Mouse (Mus musculus) forebrain, embryonic 13.5 days (tissue): ENCODE measurements at regions not wholly inside any gene's neighbourhood (a gene's known extent, or its start where the extent isn't known, plus 50 kb on each side); places are given as distances from the start of the nearest gene placed in this dataset.

Experiments
- ATAC-seq: fragments of 200-750 bp; cut with Nextera tagmentation; 2 replicates; pipeline ENCODE4 v1.8.0; 2017
- H3K27ac ChIP-seq: fragments of 300-500 bp; sonication (generic); 2 replicates; pipeline ENCODE4 v1.5.1; 2015; ENCODE audit warnings: inconsistent platforms, mild to moderate bottlenecking, moderate library complexity
- H3K27me3 ChIP-seq: fragments of 300-500 bp; sonication (generic); 2 replicates; pipeline ENCODE4 v1.6.1; 2015; ENCODE audit warnings: mild to moderate bottlenecking, inconsistent platforms
- H3K36me3 ChIP-seq: fragments of 300-500 bp; sonication (generic); 2 replicates; pipeline ENCODE4 v1.6.1; 2015; ENCODE audit warnings: mild to moderate bottlenecking, inconsistent platforms; ENCODE audit not compliant: poor library complexity, severe bottlenecking
- H3K4me1 ChIP-seq: fragments of 300-500 bp; sonication (generic); 2 replicates; pipeline ENCODE4 v1.6.1; 2015; ENCODE audit warnings: inconsistent platforms
- H3K4me2 ChIP-seq: fragments of 300-500 bp; sonication (generic); 2 replicates; pipeline ENCODE4 v1.6.1; 2015; ENCODE audit warnings: inconsistent platforms, mild to moderate bottlenecking, moderate library complexity
- H3K4me3 ChIP-seq: fragments of 300-500 bp; sonication (generic); 2 replicates; pipeline ENCODE4 v1.5.1; 2015; ENCODE audit warnings: mild to moderate bottlenecking, inconsistent platforms
- H3K9ac ChIP-seq: fragments of 300-500 bp; sonication (generic); 2 replicates; pipeline ENCODE4 v1.6.1; 2015; ENCODE audit warnings: mild to moderate bottlenecking, inconsistent platforms
- H3K9me3 ChIP-seq: fragments of 300-500 bp; sonication (generic); replicated peaks from 2 replicates; pipeline ENCODE4 v1.6.1; 2016; ENCODE audit warnings: inconsistent platforms
- WGBS: fragments of 180-500 bp; shearing (Covaris S2); methylation state at CpG from one replicate; pipeline ENCODE4 v1.1.7; 2015; 5-methylcytosine and 5-hydroxymethylcytosine counted together

DNA sequence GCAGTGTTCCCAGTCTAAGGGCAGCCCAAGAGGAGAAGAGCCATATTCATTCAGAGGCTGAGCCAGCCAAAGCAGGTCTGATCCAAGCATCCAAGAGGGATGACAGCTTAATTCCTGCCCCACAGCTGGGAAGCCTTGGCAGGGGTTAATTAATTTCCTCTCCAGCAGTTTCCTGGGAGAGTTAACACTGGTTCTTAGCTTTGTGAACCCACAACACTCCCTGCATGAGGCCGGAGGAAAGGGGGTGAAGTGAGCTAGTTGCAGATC lies 394.9 kb downstream of the Mllt3 start:
- Histone ChIP-seq H3K4me2 (no peak overlapping the region), H3K9ac (no peak overlapping the region), H3K9me3 (no peaks in the 10 kb centered on the region), H3K27me3 (no peaks in the 10 kb centered on the region), H3K4me3 (no peak overlapping the region), H3K4me1 (peaks cover 18% of the 10 kb centered on the region), H3K27ac (no peak overlapping the region), H3K36me3 (no peaks in the 10 kb centered on the region)
- WGBS: 0% methylated on average over 1 of the region's 1 CpGs
- ATAC-seq: peak; percentile 33; the same call in 1 of the 2 replicates

- no peak overlapping the region for H3K4me2 ChIP-seq
- no peaks in the 10 kb centered on the region for H3K27me3 ChIP-seq
- WGBS: 6% methylated on average over 3 of the region's 3 CpGs
- H3K9ac ChIP-seq: no peak overlapping the region
- no peaks in the 10 kb centered on the region for H3K36me3 ChIP-seq
- H3K4me1 ChIP-seq: peaks cover 18% of the 10 kb centered on the region
- H3K9me3 ChIP-seq: no peaks in the 10 kb centered on the region
- H3K27ac ChIP-seq: no peak overlapping the region
- peak; percentile 21; the same call in 1 of the 2 replicates for ATAC-seq
- no peak overlapping the region for H3K4me3 ChIP-seq
Observed at GRCm38 (mm10) chr4:87637629-87638379, 395.4 kb downstream of the Mllt3 start.

DNA sequence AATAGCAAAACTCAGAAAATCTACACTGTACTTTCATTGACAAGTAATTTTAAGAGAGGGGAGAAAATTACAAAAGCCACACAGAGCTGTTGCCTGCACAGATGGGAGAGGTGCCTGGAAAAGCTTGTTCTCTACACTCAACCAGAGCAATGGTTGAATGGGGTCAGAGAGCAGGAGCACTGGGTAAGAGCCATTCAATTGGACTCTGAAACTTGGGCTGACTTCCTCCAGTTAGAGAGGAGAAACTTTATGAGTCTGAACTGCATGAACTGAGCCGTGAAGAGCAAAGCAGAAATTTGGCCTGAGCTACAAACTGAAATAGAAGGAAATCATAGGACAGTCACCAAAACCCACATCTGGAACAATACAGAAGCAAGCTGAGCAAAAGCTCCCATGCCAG lies 380.8 kb upstream of the Slc24a2 start:
- H3K27me3 ChIP-seq: no peaks in the 10 kb centered on the region
- H3K4me3 ChIP-seq: no peak overlapping the region
- H3K4me2 ChIP-seq: no peak overlapping the region
- ATAC-seq: no peak
- H3K36me3 ChIP-seq: no peaks in the 10 kb centered on the region
- 90% methylated on average over 1 of the region's 1 CpGs for WGBS
- no peak overlapping the region for H3K9ac ChIP-seq
- H3K9me3 ChIP-seq: 0 out of 2 replicates have a peak, but pooled peaks cover 3% of the 10 kb centered on the region
- no peak overlapping the region for H3K27ac ChIP-seq
- H3K4me1 ChIP-seq: no peaks in the 10 kb centered on the region

DNA sequence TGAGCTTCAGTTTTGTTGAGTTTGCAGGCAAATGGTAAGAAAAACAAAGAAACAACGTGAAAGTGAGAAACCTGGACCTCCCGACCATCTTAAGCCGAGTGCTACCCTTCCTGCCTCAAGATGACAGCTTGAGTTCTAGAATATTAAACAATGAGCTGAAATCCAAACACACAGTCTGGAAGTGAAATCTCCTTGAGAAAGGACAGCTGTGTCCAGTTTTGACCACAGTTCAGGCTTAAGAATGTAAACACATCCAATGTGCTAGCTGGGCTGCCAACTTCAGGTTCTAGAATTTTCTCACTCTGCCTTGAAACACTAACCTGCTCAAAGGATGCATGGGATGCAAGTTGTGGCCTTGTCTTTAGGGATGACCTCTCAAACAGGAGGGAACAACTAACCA lies 363.4 kb upstream of the Slc24a2 start:
- Histone ChIP-seq H3K4me2 (no peak overlapping the region), H3K9me3 (no peaks in the 10 kb centered on the region), H3K4me1 (no peaks in the 10 kb centered on the region), H3K27ac (no peak overlapping the region), H3K4me3 (no peak overlapping the region), H3K36me3 (no peaks in the 10 kb centered on the region), H3K27me3 (no peaks in the 10 kb centered on the region), H3K9ac (no peak overlapping the region)
- ATAC-seq: no peak
- 83% methylated on average over 3 of the region's 3 CpGs for WGBS

GRCm38 (mm10) chr4:87590797-87591196 lies 360.5 kb upstream of the Slc24a2 start:
- H3K9ac ChIP-seq: no peak overlapping the region
- H3K4me2 ChIP-seq: no peak overlapping the region
- no peaks in the 10 kb centered on the region for H3K36me3 ChIP-seq
- no peaks in the 10 kb centered on the region for H3K27me3 ChIP-seq
- H3K4me3 ChIP-seq: no peak overlapping the region
- WGBS: 90% methylated on average over 3 of the region's 3 CpGs
- no peaks in the 10 kb centered on the region for H3K4me1 ChIP-seq
- H3K9me3 ChIP-seq: no peaks in the 10 kb centered on the region
- no peak for ATAC-seq
- H3K27ac ChIP-seq: no peak overlapping the region

GRCm38 (mm10) chr4:87578164-87578563 lies 347.9 kb upstream of the Slc24a2 start:
- Histone ChIP-seq H3K4me3 (no peak overlapping the region), H3K9ac (no peak overlapping the region), H3K27ac (no peak overlapping the region), H3K36me3 (no peaks in the 10 kb centered on the region), H3K4me1 (no peaks in the 10 kb centered on the region), H3K4me2 (no peak overlapping the region), H3K27me3 (no peaks in the 10 kb centered on the region), H3K9me3 (no peaks in the 10 kb centered on the region)
- 62% methylated on average over 3 of the region's 3 CpGs for WGBS
- ATAC-seq: no peak

- 0 out of 2 replicates have a peak, but pooled peaks have one; percentile 27 for ATAC-seq
- H3K9me3 ChIP-seq: no peaks in the 10 kb centered on the region
- H3K27me3 ChIP-seq: no peaks in the 10 kb centered on the region
- peak overlapping the region; percentile 27; the same call in 1 of the 2 replicates for H3K4me2 ChIP-seq
- no peaks in the 10 kb centered on the region for H3K36me3 ChIP-seq
- H3K9ac ChIP-seq: no peak overlapping the region
- 0 out of 2 replicates have a peak, but pooled peaks cover 6% of the 10 kb centered on the region for H3K4me1 ChIP-seq
- 81% methylated on average over 8 of the region's 8 CpGs for WGBS
- no peak overlapping the region for H3K27ac ChIP-seq
- no peak overlapping the region for H3K4me3 ChIP-seq
Observed at GRCm38 (mm10) chr4:87570950-87571349, 340.7 kb upstream of the Slc24a2 start.

DNA sequence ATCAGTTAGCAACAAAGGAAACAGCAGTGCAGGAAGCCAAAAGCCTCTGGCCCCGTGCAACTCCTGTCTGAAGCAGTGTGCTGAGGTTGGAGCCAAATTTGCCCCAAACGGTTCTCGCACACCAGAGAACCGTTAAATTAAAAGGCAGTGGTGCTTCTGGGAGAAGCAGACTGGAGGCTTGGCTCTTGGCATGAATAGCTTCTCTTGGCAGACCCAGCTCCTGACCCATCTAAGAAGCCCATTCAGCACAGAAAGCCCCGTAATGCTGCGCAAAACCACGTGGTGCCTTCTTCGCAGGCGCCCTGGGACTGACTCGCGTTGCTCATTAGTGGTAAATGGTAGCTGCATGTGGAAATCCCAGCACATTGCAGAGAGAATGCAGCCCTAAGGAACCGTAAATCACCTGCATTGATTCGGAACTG lies 340.2 kb upstream of the Slc24a2 start:
- ATAC-seq: peak; percentile 93
- H3K9me3 ChIP-seq: no peaks in the 10 kb centered on the region
- 56% methylated on average over 13 of the region's 13 CpGs for WGBS
- no peak overlapping the region for H3K27ac ChIP-seq
- no peaks in the 10 kb centered on the region for H3K27me3 ChIP-seq
- no peak overlapping the region for H3K4me3 ChIP-seq
- no peak overlapping the region for H3K9ac ChIP-seq
- 0 out of 2 replicates have a peak, but pooled peaks cover 6% of the 10 kb centered on the region for H3K4me1 ChIP-seq
- H3K36me3 ChIP-seq: no peaks in the 10 kb centered on the region
- peak overlapping the region; percentile 27 for H3K4me2 ChIP-seq

GRCm38 (mm10) chr4:87566616-87567015 lies 336.3 kb upstream of the Slc24a2 start:
- H3K9ac ChIP-seq: no peak overlapping the region
- no peaks in the 10 kb centered on the region for H3K27me3 ChIP-seq
- H3K4me2 ChIP-seq: no peak overlapping the region
- H3K27ac ChIP-seq: no peak overlapping the region
- H3K36me3 ChIP-seq: no peaks in the 10 kb centered on the region
- 0 out of 2 replicates have a peak, but pooled peaks cover 6% of the 10 kb centered on the region for H3K4me1 ChIP-seq
- no peak for ATAC-seq
- 88% methylated on average over 2 of the region's 2 CpGs for WGBS
- H3K4me3 ChIP-seq: no peak overlapping the region
- no peaks in the 10 kb centered on the region for H3K9me3 ChIP-seq

- H3K4me3 ChIP-seq: no peak overlapping the region
- H3K9me3 ChIP-seq: no peaks in the 10 kb centered on the region
- H3K4me2 ChIP-seq: no peak overlapping the region
- no peaks in the 10 kb centered on the region for H3K36me3 ChIP-seq
- no peaks in the 10 kb centered on the region for H3K27me3 ChIP-seq
- no peaks in the 10 kb centered on the region for H3K4me1 ChIP-seq
- no peak overlapping the region for H3K9ac ChIP-seq
- WGBS: 88% methylated on average over 3 of the region's 3 CpGs
- no peak for ATAC-seq
- H3K27ac ChIP-seq: no peak overlapping the region
Observed at GRCm38 (mm10) chr4:87554912-87555311, 324.6 kb upstream of the Slc24a2 start.
